Mouse (Mus musculus) heart, embryonic 14.5 days (tissue): ENCODE results near the gene Slc10a4. TPM values are rescaled to one million over a fixed set of nuclear protein-coding genes. Genes with fewer than 3 reads are reported as not detected.
"Not testable (repeated sequence)": the region's sequence is repeated elsewhere in the genome, so short reads cannot be mapped to it uniquely, and the experiment has no call there.

Experiments used
- ATAC-seq: fragments of 200-750 bp; cut with Nextera tagmentation; 2 replicates; pipeline ENCODE4 v1.8.0; 2017; ENCODE audit warnings: low read depth, moderate TSS enrichment; ENCODE audit not compliant: insufficient number of reproducible peaks, insufficient read depth, low FRiP score
- H3K27ac ChIP-seq, 2 experiments: fragments of 200-500 bp in 1 of 2; fragments of 300-500 bp in 1 of 2; sonication (generic) in 1 of 2; replicated peaks in 1 of 2; 2 replicates each; pipeline ENCODE4 v1.5.1; 2012 to 2014; ENCODE audit warnings: low read depth in 2 of 2, low read length in 2 of 2, control low read depth in 1 of 2, mild to moderate bottlenecking in 1 of 2, mixed read lengths in 1 of 2; ENCODE audit not compliant: control insufficient read depth in 1 of 2, insufficient read depth in 1 of 2
- H3K27me3 ChIP-seq: fragments of 300-500 bp; sonication (generic); 2 replicates; pipeline ENCODE4 v1.6.1; 2014; ENCODE audit warnings: mild to moderate bottlenecking, low read length, control low read depth; ENCODE audit not compliant: control insufficient read depth, insufficient read depth
- H3K36me3 ChIP-seq: fragments of 300-500 bp; sonication (generic); 2 replicates; pipeline ENCODE4 v1.6.1; 2014; ENCODE audit warnings: mild to moderate bottlenecking, control low read depth, low read length, mixed read lengths; ENCODE audit not compliant: control insufficient read depth, insufficient read depth
- H3K4me1 ChIP-seq, 2 experiments: fragments of 200-500 bp in 1 of 2; fragments of 300-500 bp in 1 of 2; sonication (generic) in 1 of 2; 2 replicates each; pipeline ENCODE4 v1.6.1; 2012 to 2014; ENCODE audit warnings: low read length in 2 of 2, control low read depth in 1 of 2, mixed read lengths in 1 of 2; ENCODE audit not compliant: control insufficient read depth in 2 of 2, insufficient read depth in 2 of 2
- H3K4me2 ChIP-seq: fragments of 300-500 bp; sonication (generic); 2 replicates; pipeline ENCODE4 v1.6.1; 2014; ENCODE audit warnings: mild to moderate bottlenecking, low read length
- H3K4me3 ChIP-seq, 2 experiments: fragments of 200-500 bp in 1 of 2; fragments of 300-500 bp in 1 of 2; sonication (generic) in 1 of 2; 2 replicates each; pipeline ENCODE4 v1.5.1; 2012 to 2014; ENCODE audit warnings: low read length in 2 of 2, mild to moderate bottlenecking in 2 of 2, control low read depth in 1 of 2, low read depth in 1 of 2, moderate library complexity in 1 of 2; ENCODE audit not compliant: control insufficient read depth in 1 of 2, insufficient read depth in 1 of 2
- H3K9ac ChIP-seq: fragments of 300-500 bp; sonication (generic); 2 replicates; pipeline ENCODE4 v1.6.1; 2014; ENCODE audit warnings: mild to moderate bottlenecking, low read length
- H3K9me3 ChIP-seq: fragments of 300-500 bp; sonication (generic); 2 replicates; pipeline ENCODE4 v1.6.1; 2016; ENCODE audit warnings: low read length, control low read depth; ENCODE audit not compliant: control insufficient read depth
- WGBS: fragments of 180-500 bp; shearing (Covaris S2); extraction: QIAGEN DNeasy Blood & Tissue Kit; methylation state at CpG from one replicate; pipeline ENCODE4 v1.1.7; 2014; 5-methylcytosine and 5-hydroxymethylcytosine counted together
- polyA plus RNA-seq: library from polyadenylated mRNA; unstranded; fragments of >200 nt; fragmentation: Nextera tagmentation; extraction: Ambion mirVana; gene quantifications from 2 replicates; pipeline ENCODE4 v1.2.1, GENCODE M21; 2014

Slc10a4 gene
- polyA plus RNA-seq, 1 experiment from 2014 or later, result 1.7 TPM

- no peak for ATAC-seq
- Histone ChIP-seq H3K4me2 (no peak overlapping the region), H3K4me1 (peaks cover under 1 to 3% of the 10 kb centered on the region in 2 experiments; a peak in 2 of 4 replicates), H3K27ac (no peak overlapping the region), H3K4me3 (no peak overlapping the region), H3K9ac (no peak overlapping the region), H3K27me3 (no peaks in the 10 kb centered on the region), H3K36me3 (no peaks in the 10 kb centered on the region), H3K9me3 (no peaks in the 10 kb centered on the region)
- 22% methylated on average over 10 of the region's 10 CpGs for WGBS
Observed at GRCm38 (mm10) chr5:72995379-72995778, 11.3 kb upstream of the Slc10a4 start.

DNA sequence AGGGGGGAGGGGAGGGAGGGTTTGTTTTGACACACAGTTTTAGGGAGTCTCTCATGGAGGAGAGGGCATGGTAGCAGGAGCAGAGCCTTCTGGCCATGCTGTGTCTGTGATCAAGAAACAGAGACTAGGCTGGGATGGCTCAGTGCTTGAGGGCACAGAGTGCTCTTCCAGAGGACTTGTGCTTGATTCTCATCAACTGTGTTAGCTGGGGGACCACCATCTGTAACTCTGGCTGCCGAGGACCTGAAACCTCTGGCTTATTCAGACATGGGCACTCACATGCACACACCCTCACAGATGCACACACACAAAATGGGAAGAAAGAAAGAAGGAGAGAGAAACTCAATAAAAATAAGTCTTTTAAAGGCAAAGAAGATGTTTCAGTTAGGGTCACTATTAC, 8.1 kb upstream of the Slc10a4 start:
- not testable (repeated sequence) for ATAC-seq, H3K4me1 ChIP-seq
- 84% methylated on average over 1 of the region's 1 CpGs for WGBS

DNA sequence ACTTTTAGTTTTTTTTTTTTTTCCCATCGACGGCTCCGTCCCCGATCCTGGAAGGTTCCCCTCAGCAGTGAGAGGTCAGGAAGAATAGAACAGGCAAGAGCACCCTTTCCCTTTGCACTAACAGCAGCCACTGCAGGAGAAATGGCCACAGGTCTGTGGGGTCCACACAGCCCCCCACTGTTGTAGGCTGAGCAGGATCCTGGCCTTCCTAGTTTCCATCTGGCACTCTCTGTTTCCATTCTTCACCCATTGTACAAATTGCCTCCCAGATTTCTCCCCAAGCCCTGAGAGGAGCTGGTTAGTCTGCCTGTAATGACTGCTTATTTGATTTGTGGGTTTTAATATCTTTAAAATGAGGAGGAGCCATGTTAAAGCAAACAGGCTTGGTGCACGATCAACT, 2.6 kb upstream of the Slc10a4 start:
- no peak overlapping the region for H3K9ac ChIP-seq
- no peak overlapping the region for H3K4me3 ChIP-seq
- no peak for ATAC-seq
- no peak overlapping the region for H3K4me2 ChIP-seq
- peaks cover 25% of the 10 kb centered on the region for H3K27me3 ChIP-seq
- H3K9me3 ChIP-seq, result no peaks in the 10 kb centered on the region
- peaks cover 0 to 4% of the 10 kb centered on the region in 2 experiments; a peak in 2 of 4 replicates for H3K4me1 ChIP-seq
- H3K27ac ChIP-seq, result no peak overlapping the region
- WGBS, result 78% methylated on average over 5 of the region's 5 CpGs
- no peaks in the 10 kb centered on the region for H3K36me3 ChIP-seq

More for the DNA sequence above, 8.1 kb upstream of the Slc10a4 start:
- not testable (repeated sequence) for H3K4me2 ChIP-seq, H3K4me3 ChIP-seq, H3K27me3 ChIP-seq, H3K9me3 ChIP-seq, H3K27ac ChIP-seq, H3K9ac ChIP-seq, H3K36me3 ChIP-seq

- Histone ChIP-seq H3K9me3 (no peaks in the 10 kb centered on the region), H3K27ac (no peak overlapping the region), H3K4me2 (peak overlapping the region; percentile 84), H3K4me1 (peaks cover 0 to 4% of the 10 kb centered on the region in 2 experiments; a peak in 2 of 4 replicates), H3K4me3 (peak overlapping the region; percentile 33 to 42; a peak in 2 of 4 replicates), H3K27me3 (peaks cover 25% of the 10 kb centered on the region), H3K9ac (no peak overlapping the region), H3K36me3 (no peaks in the 10 kb centered on the region)
- WGBS, result 33% methylated on average over 5 of the region's 5 CpGs
- ATAC-seq, result no peak
Observed at GRCm38 (mm10) chr5:73007582-73007959, 888 bp downstream of the Slc10a4 start.

- not testable (repeated sequence) for H3K4me3 ChIP-seq, H3K9ac ChIP-seq, H3K27ac ChIP-seq, ATAC-seq, H3K4me1 ChIP-seq, H3K9me3 ChIP-seq, H3K36me3 ChIP-seq, H3K4me2 ChIP-seq
- peaks cover 25% of the 10 kb centered on the region for H3K27me3 ChIP-seq
- 43% methylated on average over 8 of the region's 8 CpGs for WGBS
Observed at GRCm38 (mm10) chr5:73008230-73008629, 1.5 kb downstream of the Slc10a4 start.

GRCm38 (mm10) chr5:73011806-73012205, 5.1 kb downstream of the Slc10a4 start:
- 89% methylated on average over 14 of the region's 16 CpGs for WGBS
- H3K9me3 ChIP-seq, H3K9ac ChIP-seq, H3K4me2 ChIP-seq, H3K27ac ChIP-seq, H3K4me3 ChIP-seq, ATAC-seq, H3K36me3 ChIP-seq, H3K4me1 ChIP-seq: not testable (repeated sequence)
- peaks cover 15% of the 10 kb centered on the region for H3K27me3 ChIP-seq

DNA sequence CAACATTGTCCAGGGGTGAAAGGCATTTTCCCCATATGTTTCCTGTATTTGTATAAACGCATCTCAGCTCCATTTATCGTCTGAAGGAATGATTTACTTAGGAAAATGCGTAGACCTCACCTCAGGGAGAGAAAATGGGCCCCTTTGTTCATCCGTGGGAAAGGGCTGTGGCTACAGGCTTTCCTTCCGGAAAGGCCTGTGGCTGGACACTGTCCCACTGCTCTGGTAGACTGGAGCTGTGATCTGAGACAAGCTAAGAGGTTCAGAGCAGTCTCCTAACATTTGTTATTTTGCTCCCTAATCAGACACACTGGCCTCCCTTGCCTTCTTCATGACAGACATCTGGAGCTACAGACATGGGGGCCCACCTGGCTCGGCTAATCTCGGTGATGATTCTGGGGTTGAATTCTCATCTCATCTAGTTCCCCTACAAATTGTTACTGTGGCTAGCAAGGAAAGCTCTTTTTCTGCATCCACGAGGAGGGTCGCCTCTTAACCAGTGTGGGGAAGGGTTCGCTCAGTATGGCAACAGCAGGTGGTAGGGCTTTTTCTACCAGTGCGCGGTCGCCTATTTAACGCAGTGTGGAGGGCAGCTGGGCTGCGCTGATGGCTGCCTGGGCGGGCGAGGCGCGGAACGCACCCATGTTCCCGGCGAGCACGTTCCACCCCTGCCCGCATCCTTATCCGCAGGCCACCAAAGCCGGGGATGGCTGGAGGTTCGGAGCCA, 6.4 kb downstream of the Slc10a4 start:
- not testable (repeated sequence) for H3K9ac ChIP-seq, H3K9me3 ChIP-seq, H3K27me3 ChIP-seq, H3K36me3 ChIP-seq, ATAC-seq, H3K4me1 ChIP-seq, H3K27ac ChIP-seq
- Histone ChIP-seq H3K4me2 (peak overlapping the region; percentile 82), H3K4me3 (peak overlapping the region; percentile 39 to 43; a peak in 3 of 4 replicates)
- WGBS, result 24% methylated on average over 23 of the region's 27 CpGs
